In the genomic region with DNA sequence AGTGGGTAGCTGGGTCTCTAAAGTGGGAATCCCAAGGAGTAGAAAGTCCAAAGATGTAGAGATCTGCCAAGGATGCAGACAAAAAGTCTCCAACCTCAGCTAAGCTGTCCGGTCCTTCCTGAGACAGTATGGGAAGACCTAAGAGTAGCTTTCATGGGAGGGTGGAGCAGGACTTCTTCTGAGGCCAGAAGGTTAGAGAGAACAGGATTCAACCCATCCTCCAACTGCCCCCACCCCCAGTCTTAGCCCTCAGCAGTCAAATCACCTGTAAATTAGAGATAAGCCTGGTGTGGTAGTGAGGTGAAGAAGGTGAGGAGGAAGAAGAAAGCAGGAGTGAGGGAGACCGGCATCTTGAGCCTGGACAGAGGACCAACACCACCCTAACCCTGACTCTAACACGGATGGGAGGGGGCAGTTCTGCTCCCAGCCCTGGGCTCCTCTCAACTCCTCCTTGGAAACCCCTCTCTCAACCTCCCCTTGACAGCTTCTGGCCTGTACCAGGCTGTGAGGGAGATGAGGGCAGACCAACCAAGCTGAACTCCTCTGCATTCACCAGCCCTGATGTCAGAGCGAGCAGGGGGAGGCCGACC, we compare ENCODE assay signal across 34 mouse cellular contexts. TPM values are rescaled to one million over a fixed set of nuclear protein-coding genes. Genes with fewer than 3 reads are reported as not detected.
DNase-seq lines count a peak whose midpoint lies in the region; ATAC-seq and TF ChIP-seq lines count a peak whose summit lies in the region.
"Had no signal": no experiment of that assay in that cellular context is flagged by ENCODE, and none has a peak within 500 bp of the region (broad histone marks: within the 10 kb centered on the region; RNA-seq: fewer than 3 reads in every experiment).

No protein-coding gene starts in this region.

- H3K4me1 ChIP-seq in heart, embryonic 13.5 days = peaks cover 85% of the 10 kb centered on the region
- H3K4me1 ChIP-seq in kidney, postnatal 0 days (replicated peaks; ENCODE audit: insufficient read depth, low read length) = peaks cover 22% of the 10 kb centered on the region; the same call in 1 of the 2 replicates
- H3K4me1 ChIP-seq in brown adipose tissue, adult 24 weeks (ENCODE audit: control insufficient read depth, insufficient read depth, insufficient read length, low read length) = peaks cover 21% of the 10 kb centered on the region
- H3K4me1 ChIP-seq in forebrain, embryonic 14.5 days (ENCODE audit: control insufficient read depth, insufficient read depth, low read length) = 0 out of 2 replicates have a peak, but pooled peaks cover 7% of the 10 kb centered on the region

- H3K9ac ChIP-seq in heart, embryonic 13.5 days = peak overlapping the region; percentile 55
- H3K9ac ChIP-seq in kidney, postnatal 0 days (ENCODE audit: low read depth, low read length) = no peak overlapping the region
- H3K9ac ChIP-seq in forebrain, embryonic 14.5 days (ENCODE audit: low read length) = no peak overlapping the region
- H3K9ac ChIP-seq: forebrain, embryonic 13.5 days; limb, embryonic 13.5 days; liver, embryonic 12.5 days; liver, postnatal 0 days; midbrain, embryonic 12.5 days; neural tube, embryonic 13.5 days had no signal

- no peak for ATAC-seq in heart, embryonic 13.5 days (ENCODE audit: extremely low read depth, insufficient number of reproducible peaks, low FRiP score, low TSS enrichment)
- no peak for ATAC-seq in kidney, postnatal 0 days (replicated peaks; ENCODE audit: low FRiP score, low read depth)
- no peak for ATAC-seq in forebrain, embryonic 14.5 days
- ATAC-seq: forebrain, embryonic 13.5 days; hindbrain, embryonic 16.5 days; liver, embryonic 12.5 days; liver, postnatal 0 days had no signal

- H3K36me3 ChIP-seq in heart, embryonic 13.5 days = no peaks in the 10 kb centered on the region
- H3K36me3 ChIP-seq in kidney, postnatal 0 days (ENCODE audit: insufficient read depth, low read length) = no peaks in the 10 kb centered on the region
- no peaks in the 10 kb centered on the region for H3K36me3 ChIP-seq in forebrain, embryonic 14.5 days (ENCODE audit: control insufficient read depth, insufficient read depth, low read length)
- H3K36me3 ChIP-seq: G1E; limb, embryonic 13.5 days; liver, embryonic 12.5 days; midbrain, embryonic 12.5 days; neural tube, embryonic 13.5 days had no signal

- H3K4me3 ChIP-seq in heart, embryonic 13.5 days = no peak overlapping the region; the same call in 1 of the 2 replicates
- H3K4me3 ChIP-seq in kidney, postnatal 0 days (replicated peaks; ENCODE audit: low read depth, low read length) = no peak overlapping the region
- no peak overlapping the region for H3K4me3 ChIP-seq in brown adipose tissue, adult 24 weeks (ENCODE audit: insufficient read depth, low read depth, low read length)
- no peak overlapping the region for H3K4me3 ChIP-seq in forebrain, embryonic 14.5 days (ENCODE audit: low read depth, low read length)
- H3K4me3 ChIP-seq: forebrain, embryonic 13.5 days; layer of hippocampus, adult 2 months; left cerebral cortex, adult 2 months; limb, embryonic 13.5 days; liver, embryonic 12.5 days; megakaryocyte, embryonic 14.5 days; midbrain, embryonic 12.5 days; myocyte; neural tube, embryonic 13.5 days had no signal

- peak; percentile 93 for DNase-seq in heart, adult 11 months
- no peak for DNase-seq in heart, adult 9 months (ENCODE audit: low spot score in 2 of 2)
- no peak for DNase-seq in heart, adult 18-20 months
- peak; percentile 50 for DNase-seq in kidney, postnatal 0 days (ENCODE audit: low spot score)
- DNase-seq in kidney, adult 18-20 months = no peak
- DNase-seq in forebrain, embryonic 14.5 days (ENCODE audit: low spot score) = no peak
- DNase-seq: cerebellum, adult 11 months; cerebellum, adult 9-10 months; cerebellum, postnatal 36 days; kidney, adult 2 months; kidney, postnatal 36 days; liver, postnatal 0 days; right cerebral cortex, postnatal 4 days; thymus, adult 2 months; thymus, postnatal 36 days had no signal

- no peaks in the 10 kb centered on the region for H3K27me3 ChIP-seq in heart, embryonic 13.5 days (replicated peaks)
- H3K27me3 ChIP-seq in kidney, postnatal 0 days (ENCODE audit: insufficient read depth, low read length) = no peaks in the 10 kb centered on the region
- no peaks in the 10 kb centered on the region; the same call in 1 of the 2 replicates for H3K27me3 ChIP-seq in forebrain, embryonic 14.5 days (replicated peaks; ENCODE audit: control insufficient read depth, insufficient read depth, low read length)

- 69% methylated on average over 5 of the region's 5 CpGs for WGBS in heart, embryonic 13.5 days
- WGBS in kidney, postnatal 0 days = 47% methylated on average over 5 of the region's 5 CpGs
- WGBS in forebrain, embryonic 14.5 days = 63% methylated on average over 5 of the region's 5 CpGs

- no peak for TF ChIP-seq CTCF in kidney, postnatal 0 days (IDR thresholded peaks at IDR 0.05; ENCODE audit: low read depth)

- H3K9me3 ChIP-seq in heart, embryonic 13.5 days = no peaks in the 10 kb centered on the region
- no peaks in the 10 kb centered on the region for H3K9me3 ChIP-seq in kidney, postnatal 0 days (replicated peaks; ENCODE audit: low read length)
- H3K9me3 ChIP-seq in forebrain, embryonic 14.5 days (replicated peaks; ENCODE audit: control insufficient read depth, low read length) = no peaks in the 10 kb centered on the region
- H3K9me3 ChIP-seq: forebrain, embryonic 13.5 days; limb, embryonic 13.5 days; liver, embryonic 12.5 days; megakaryocyte, embryonic 14.5 days; midbrain, embryonic 12.5 days; neural tube, embryonic 13.5 days had no signal

- H3K4me2 ChIP-seq in heart, embryonic 13.5 days = peak overlapping the region; percentile 32
- H3K4me2 ChIP-seq in kidney, postnatal 0 days (ENCODE audit: low read length) = no peak overlapping the region
- no peak overlapping the region for H3K4me2 ChIP-seq in forebrain, embryonic 14.5 days (ENCODE audit: low read length)
- H3K4me2 ChIP-seq: forebrain, embryonic 13.5 days; limb, embryonic 13.5 days; liver, embryonic 12.5 days; midbrain, embryonic 12.5 days; neural tube, embryonic 13.5 days had no signal

- H3K27ac ChIP-seq in heart, embryonic 13.5 days (replicated peaks) = peak overlapping the region; percentile 85
- H3K27ac ChIP-seq in kidney, postnatal 0 days = no peak overlapping the region; the same call in 1 of the 2 replicates
- H3K27ac ChIP-seq in brown adipose tissue, adult 24 weeks (replicated peaks; ENCODE audit: low read depth, low read length) = 0 out of 2 replicates have a peak overlapping the region, but pooled peaks have one; percentile 10
- no peak overlapping the region for H3K27ac ChIP-seq in forebrain, embryonic 14.5 days (ENCODE audit: low read depth, low read length)
- H3K27ac ChIP-seq: forebrain, embryonic 13.5 days; layer of hippocampus, adult 2 months; left cerebral cortex, adult 2 months; limb, embryonic 13.5 days; liver, embryonic 12.5 days; midbrain, embryonic 12.5 days; neural tube, embryonic 13.5 days had no signal

RNA-seq across cellular contexts. Expression of gene Smtnl2, which starts 2.2 kb away (rescaled TPM):
- 145 and 160 TPM in 2 replicates for polyA plus RNA-seq in heart, embryonic 13.5 days (2015; fragmentation: Nextera tagmentation; extraction: Ambion mirVana)
- total RNA-seq in heart, adult 18-20 months (2021) = 10 to 100 TPM in 1 of 2 experiments, 1 to 10 TPM in 1; 9.4 to 11.3 TPM
- 112 and 129 TPM in 2 replicates for polyA plus RNA-seq in kidney, postnatal 0 days (2015; fragmentation: Nextera tagmentation; extraction: Ambion mirVana)
- 8.2 and 14.4 TPM in 2 replicates for polyA plus RNA-seq in brown adipose tissue, adult 24 weeks (2012; ENCODE audit: insufficient read depth, insufficient read length, missing spikeins)
- polyA plus RNA-seq in forebrain, embryonic 14.5 days (2014; fragmentation: Nextera tagmentation; extraction: Ambion mirVana) = 1.4 and 1.6 TPM in 2 replicates
- polyA plus RNA-seq: G1E had no signal

RNA-seq across cellular contexts. Expression of gene Ggt6, which starts 21.6 kb away (rescaled TPM):
- polyA plus RNA-seq in heart, embryonic 13.5 days (2015; fragmentation: Nextera tagmentation; extraction: Ambion mirVana) = not detected in 2 replicates
- total RNA-seq in heart, adult 18-20 months (2021) = not detected
- 3.3 and 3.8 TPM in 2 replicates for polyA plus RNA-seq in kidney, postnatal 0 days (2015; fragmentation: Nextera tagmentation; extraction: Ambion mirVana)
- 0.99 TPM in 1 of 2 replicates, not detected in the other for polyA plus RNA-seq in brown adipose tissue, adult 24 weeks (2012; ENCODE audit: insufficient read depth, insufficient read length, missing spikeins)
- not detected in 2 replicates for polyA plus RNA-seq in forebrain, embryonic 14.5 days (2014; fragmentation: Nextera tagmentation; extraction: Ambion mirVana)
- total RNA-seq: layer of hippocampus, adult 2 months; layer of hippocampus, postnatal 14 days; left cerebral cortex, postnatal 25 days had no signal
- polyA plus RNA-seq: embryonic facial prominence, embryonic 11.5 days; forebrain, embryonic 13.5 days; G1E; hindbrain, embryonic 11.5 days; hindbrain, embryonic 16.5 days; liver, embryonic 12.5 days; midbrain, embryonic 12.5 days; midbrain, postnatal 0 days; myocyte; neural tube, embryonic 13.5 days had no signal

RNA-seq across cellular contexts. Expression of gene Mybbp1a, which starts 27.5 kb away (rescaled TPM):
- polyA plus RNA-seq in heart, embryonic 13.5 days (2015; fragmentation: Nextera tagmentation; extraction: Ambion mirVana) = 82.3 and 88.2 TPM in 2 replicates
- 10 to 100 TPM; 43.1 to 47.5 TPM for total RNA-seq in heart, adult 18-20 months (2021)
- polyA plus RNA-seq in kidney, postnatal 0 days (2015; fragmentation: Nextera tagmentation; extraction: Ambion mirVana) = 107 and 109 TPM in 2 replicates
- polyA plus RNA-seq in brown adipose tissue, adult 24 weeks (2012; ENCODE audit: insufficient read depth, insufficient read length, missing spikeins) = 23.2 and 24.3 TPM in 2 replicates
- 80.5 and 82.1 TPM in 2 replicates for polyA plus RNA-seq in forebrain, embryonic 14.5 days (2014; fragmentation: Nextera tagmentation; extraction: Ambion mirVana)

RNA-seq across cellular contexts. Expression of gene Tekt1, which starts 51.5 kb away (rescaled TPM):
- 0.47 and 0.55 TPM in 2 replicates for polyA plus RNA-seq in heart, embryonic 13.5 days (2015; fragmentation: Nextera tagmentation; extraction: Ambion mirVana)
- under 1 TPM in 1 of 2 experiments, not detected in 1; 0.75 TPM for total RNA-seq in heart, adult 18-20 months (2021)
- polyA plus RNA-seq in kidney, postnatal 0 days (2015; fragmentation: Nextera tagmentation; extraction: Ambion mirVana) = 4.6 and 5.1 TPM in 2 replicates
- not detected in 2 replicates for polyA plus RNA-seq in brown adipose tissue, adult 24 weeks (2012; ENCODE audit: insufficient read depth, insufficient read length, missing spikeins)
- 10.4 and 10.5 TPM in 2 replicates for polyA plus RNA-seq in forebrain, embryonic 14.5 days (2014; fragmentation: Nextera tagmentation; extraction: Ambion mirVana)
- total RNA-seq: G1E had no signal
- polyA plus RNA-seq: G1E; liver, postnatal 0 days; myocyte; spleen, adult 2 months had no signal

Comparison
In these comparisons a context has a peak if more than half of its experiments do, and no peak if none do; other contexts are left out.
1. DNase-seq: peak in heart, adult 11 months (single experiment) and kidney, postnatal 0 days (single experiment); none in heart, adult 9 months (0 of 2), heart, adult 18-20 months (0 of 2), kidney, adult 18-20 months (single experiment) and forebrain, embryonic 14.5 days (single experiment).
2. H3K27ac ChIP-seq: peak in heart, embryonic 13.5 days (single experiment) and brown adipose tissue, adult 24 weeks (single experiment); none in kidney, postnatal 0 days (single experiment) and forebrain, embryonic 14.5 days (single experiment).